22 mouse cellular contexts compared by ENCODE assay signal in genomic region chr16:37698767-37699166, GRCm38 (mm10). TPM values are rescaled to one million over a fixed set of nuclear protein-coding genes. Genes with fewer than 3 reads are reported as not detected.
DNase-seq lines count a peak whose midpoint lies in the region; ATAC-seq and TF ChIP-seq lines count a peak whose summit lies in the region.
"Had no signal": no experiment of that assay in that cellular context is flagged by ENCODE, and none has a peak within 500 bp of the region (broad histone marks: within the 10 kb centered on the region; RNA-seq: fewer than 3 reads in every experiment).

No protein-coding gene starts in this region.

- H3K4me1 ChIP-seq in liver, adult 2 months (ENCODE audit: control insufficient read depth, insufficient read depth, low read length) = no peaks in the 10 kb centered on the region
- H3K4me1 ChIP-seq in CH12.LX (ENCODE audit: control insufficient read depth in 1 of 2, insufficient read depth in 2 of 2) = peaks cover 2 to 6% of the 10 kb centered on the region in 2 experiments; a peak in 3 of 4 replicates
- H3K4me1 ChIP-seq in MEL (ENCODE audit: control insufficient read depth in 1 of 2, insufficient read depth in 2 of 2, low read length in 2 of 2) = no peaks in the 10 kb centered on the region
- H3K4me1 ChIP-seq in midbrain, embryonic 11.5 days (ENCODE audit: control insufficient read depth, insufficient read depth, low read length) = no peaks in the 10 kb centered on the region
- H3K4me1 ChIP-seq: embryonic facial prominence, embryonic 10.5 days had no signal

- no peak overlapping the region for H3K27ac ChIP-seq in liver, adult 2 months (replicated peaks; ENCODE audit: insufficient read depth, low read depth, low read length)
- H3K27ac ChIP-seq in CH12.LX (ENCODE audit: insufficient read depth, low read depth) (no peak overlapping the region), MEL (ENCODE audit: control insufficient read depth, low read depth, low read length) (no peak overlapping the region)
- H3K27ac ChIP-seq in midbrain, embryonic 11.5 days (ENCODE audit: low read depth, low read length) = no peak overlapping the region
- H3K27ac ChIP-seq: embryonic facial prominence, embryonic 10.5 days; hindbrain, embryonic 14.5 days had no signal

- TF ChIP-seq RAD21 in CH12.LX (IDR thresholded peaks at IDR 0.05; ENCODE audit: low read depth, low read length) (no peak; the same call in 1 of the 2 replicates), MEL (IDR thresholded peaks at IDR 0.05; ENCODE audit: low read depth, low read length) (peak; percentile 47)

- H3K36me3 ChIP-seq in liver, adult 2 months (ENCODE audit: control insufficient read depth, insufficient read depth, low read length) = no peaks in the 10 kb centered on the region
- H3K36me3 ChIP-seq in CH12.LX (replicated peaks in 1 of 2; ENCODE audit: control insufficient read depth in 1 of 2, insufficient read depth in 1 of 2, low read length in 1 of 2) (no peaks in the 10 kb centered on the region), MEL (ENCODE audit: control insufficient read depth in 1 of 2, insufficient read depth in 2 of 2, low read length in 2 of 2) (no peaks in the 10 kb centered on the region)
- no peaks in the 10 kb centered on the region for H3K36me3 ChIP-seq in midbrain, embryonic 11.5 days (ENCODE audit: control insufficient read depth, insufficient read depth, low read length)
- H3K36me3 ChIP-seq: embryonic facial prominence, embryonic 10.5 days had no signal

- H3K27me3 ChIP-seq in liver, adult 2 months (ENCODE audit: control insufficient read depth, insufficient read depth, low read length) = no peaks in the 10 kb centered on the region
- H3K27me3 ChIP-seq in CH12.LX (replicated peaks) (no peaks in the 10 kb centered on the region), MEL (ENCODE audit: control insufficient read depth in 1 of 2, insufficient read depth in 2 of 2, low read length in 2 of 2) (peaks cover 0 to 3% of the 10 kb centered on the region in 2 experiments; a peak in 1 of 4 replicates)
- H3K27me3 ChIP-seq in midbrain, embryonic 11.5 days (ENCODE audit: control insufficient read depth, insufficient read depth, low read length) = no peaks in the 10 kb centered on the region

- H3K4me2 ChIP-seq in CH12.LX (ENCODE audit: insufficient read depth, low read depth, poor library complexity, severe bottlenecking) = no peak overlapping the region
- H3K4me2 ChIP-seq in midbrain, embryonic 11.5 days = no peak overlapping the region
- H3K4me2 ChIP-seq: hindbrain, embryonic 14.5 days had no signal

- DNase-seq in heart, adult 11 months = peak; percentile 82
- no peak for DNase-seq in heart, postnatal 25 days (ENCODE audit: low spot score)
- DNase-seq in liver, adult 2 months (ENCODE audit: extremely low read depth, low read depth, low spot score) = no peak
- DNase-seq in liver (no peak), CH12.LX (ENCODE audit: extremely low read depth) (no peak), MEL (ENCODE audit: low read depth, low spot score) (peak; percentile 35)
- DNase-seq in midbrain, embryonic 11.5 days (ENCODE audit: low spot score, missing footprints) = no peak
- DNase-seq in left cerebral cortex, postnatal 25 days (ENCODE audit: low spot score in 2 of 2) = no peak
- DNase-seq: adrenal gland, postnatal 14 days; B cell, adult 2 months; cerebellum, adult 18-20 months; cerebellum, postnatal 36 days; heart, adult 18-20 months; kidney, adult 11 months; kidney, postnatal 14 days; layer of hippocampus, adult 9-11 months; left cerebral cortex, postnatal 4 days; right cerebral cortex, adult 18-20 months had no signal

- TF ChIP-seq CTCF in liver, adult 2 months (IDR thresholded peaks at IDR 0.05; ENCODE audit: low read depth, low read length) = peak; percentile 34; the same call in 1 of the 2 replicates
- TF ChIP-seq CTCF in CH12.LX (conservative IDR thresholded peaks at IDR 0.05 in 1 of 2, IDR thresholded peaks at IDR 0.05 in 1 of 2; ENCODE audit: low read depth in 2 of 2, low read length in 2 of 2) = peak; percentile 10 to 35; a peak in 2 of 4 replicates
- peak in 2 of 3 experiments; percentile 46 to 55; a peak in 4 of 6 replicates for TF ChIP-seq CTCF in MEL (IDR thresholded peaks at IDR 0.05 in 2 of 3, conservative IDR thresholded peaks at IDR 0.05 in 1 of 3; ENCODE audit: control insufficient read depth in 1 of 3, insufficient read depth in 1 of 3, low read depth in 2 of 3, low read length in 3 of 3, poor library complexity in 1 of 3, severe bottlenecking in 1 of 3)

- H3K9me3 ChIP-seq in CH12.LX (replicated peaks; ENCODE audit: low read length) (peaks cover 5% of the 10 kb centered on the region), MEL (replicated peaks; ENCODE audit: insufficient read depth, low read length) (no peaks in the 10 kb centered on the region)
- H3K9me3 ChIP-seq in midbrain, embryonic 11.5 days (ENCODE audit: control insufficient read depth, low read length) = no peaks in the 10 kb centered on the region; the same call in 1 of the 2 replicates

- 95% methylated on average over 6 of the region's 6 CpGs for WGBS in liver, adult 2 months
- WGBS in midbrain, embryonic 11.5 days = 96% methylated on average over 6 of the region's 6 CpGs

- no peak overlapping the region for H3K4me3 ChIP-seq in liver, adult 2 months (ENCODE audit: insufficient read depth, low read depth, low read length)
- H3K4me3 ChIP-seq in CH12.LX (replicated peaks in 1 of 3; ENCODE audit: low read depth in 2 of 3, low read length in 2 of 3, poor library complexity in 1 of 3) = no peak overlapping the region
- H3K4me3 ChIP-seq in MEL (ENCODE audit: control insufficient read depth in 1 of 2, insufficient read depth in 1 of 2, low read depth in 2 of 2, low read length in 2 of 2) = no peak overlapping the region
- no peak overlapping the region for H3K4me3 ChIP-seq in midbrain, embryonic 11.5 days (ENCODE audit: low read depth, low read length)
- H3K4me3 ChIP-seq: embryonic facial prominence, embryonic 10.5 days had no signal

- H3K9ac ChIP-seq in liver, adult 2 months (ENCODE audit: low read depth, low read length) = no peak overlapping the region
- H3K9ac ChIP-seq in CH12.LX (ENCODE audit: insufficient read depth, low read depth) (no peak overlapping the region), MEL (ENCODE audit: control insufficient read depth, low read depth, low read length, poor library complexity, severe bottlenecking) (no peak overlapping the region)
- no peak overlapping the region for H3K9ac ChIP-seq in midbrain, embryonic 11.5 days (ENCODE audit: low read length)
- H3K9ac ChIP-seq: hindbrain, embryonic 14.5 days had no signal

- no peak for TF ChIP-seq POLR2A in liver, adult 2 months (IDR thresholded peaks at IDR 0.05; ENCODE audit: extremely low read depth, insufficient read depth, low read length)
- TF ChIP-seq POLR2A in CH12.LX (IDR thresholded peaks at IDR 0.05; ENCODE audit: low read depth, low read length) = no peak
- no peak for TF ChIP-seq POLR2A in MEL (IDR thresholded peaks at IDR 0.05; ENCODE audit: control insufficient read depth in 1 of 2, insufficient read depth in 1 of 2, low read depth in 1 of 2, low read length in 2 of 2, poor library complexity in 1 of 2)

- no peak for ATAC-seq in midbrain, embryonic 11.5 days (ENCODE audit: low FRiP score)
- ATAC-seq: forebrain, embryonic 16.5 days; midbrain, embryonic 16.5 days had no signal

- in situ Hi-C loops in CH12.LX (cut with MboI; ENCODE audit: low pct_ligation_motif_present, low pct_unique_long_range_greater_than_20kb, low sequenced_read_pairs) = loop anchor here (10.0 to 25.0 kb wide), 3 partner anchors 246 to 586 kb away; no protein-coding TSS in a partner anchor

- dilution Hi-C loops in CH12.LX (cut with MboI; ENCODE audit: extremely low pct_ligation_motif_present, extremely low pct_unique_long_range_greater_than_20kb, low sequenced_read_pairs) = no loop called here

- intact Hi-C loops in heart, postnatal 25 days (cut with DNase I) = no loop called here
- intact Hi-C loops in left cerebral cortex, postnatal 25 days (cut with DNase I) = no loop called here

- TF ChIP-seq EP300 in CH12.LX (IDR thresholded peaks at IDR 0.05; ENCODE audit: low read length) (no peak), MEL (IDR thresholded peaks at IDR 0.05; ENCODE audit: low read depth in 1 of 2, low read length in 2 of 2) (no peak)

- no peaks in the 10 kb centered on the region for H3K79me2 ChIP-seq in liver, adult 2 months (ENCODE audit: control insufficient read depth, insufficient read depth, low read length)
- H3K79me2 ChIP-seq in CH12.LX (replicated peaks; ENCODE audit: control insufficient read depth, extremely low read depth, insufficient read depth, poor library complexity, severe bottlenecking) (no peaks in the 10 kb centered on the region), MEL (ENCODE audit: control insufficient read depth, insufficient read depth, low read length, poor library complexity) (no peaks in the 10 kb centered on the region)

TF ChIP-seq in CH12.LX, 34 proteins besides CTCF, POLR2A, EP300 and RAD21:
- TF ChIP-seq NELFE (IDR thresholded peaks at IDR 0.05; ENCODE audit: low read depth, low read length) = no peak
- TF ChIP-seq JUN (IDR thresholded peaks at IDR 0.05; ENCODE audit: insufficient read depth, low read depth, low read length) = no peak
- no peak for TF ChIP-seq TBP (conservative IDR thresholded peaks at IDR 0.05; ENCODE audit: low read depth, low read length)
- no peak for TF ChIP-seq ELF1 (IDR thresholded peaks at IDR 0.05; ENCODE audit: low read depth, low read length)
- TF ChIP-seq NRF1 (IDR thresholded peaks at IDR 0.05; ENCODE audit: low read depth, low read length) = no peak
- TF ChIP-seq SIN3A (IDR thresholded peaks at IDR 0.05; ENCODE audit: low read length) = no peak

TF ChIP-seq in MEL, 35 proteins besides CTCF, POLR2A, EP300 and RAD21:
- TF ChIP-seq SMC3 (IDR thresholded peaks at IDR 0.05; ENCODE audit: low read depth, low read length) (peak; percentile 31), MAX (IDR thresholded peaks at IDR 0.05; ENCODE audit: low read length) (no peak), HCFC1 (IDR thresholded peaks at IDR 0.05; ENCODE audit: low read depth, low read length) (no peak), TAL1 (IDR thresholded peaks at IDR 0.05; ENCODE audit: low read length) (no peak)

RNA-seq across cellular contexts. Expression of gene Ndufb4, which starts 44.5 kb away (rescaled TPM):
- 100 to 1,000 TPM; 168 to 170 TPM for total RNA-seq in heart, postnatal 25 days (2021)
- 79.9 and 93.8 TPM in 2 replicates for total RNA-seq in liver, adult 2 months (2014; rRNA removed)
- polyA plus RNA-seq in liver, adult 2 months (2012; rRNA removed) = 50.6 and 54.4 TPM in 2 replicates
- 70.7 and 72.3 TPM in 2 replicates for total RNA-seq in CH12.LX (2012; rRNA removed)
- 97.4 and 102 TPM in 2 replicates for total RNA-seq in CH12.LX (2014; rRNA removed)
- 51.8 and 54.2 TPM in 2 replicates for polyA plus RNA-seq in CH12.LX (2012; ENCODE audit: insufficient read length, low read depth)
- 41.1 and 48.0 TPM in 2 replicates for total RNA-seq in MEL (2012; rRNA removed)
- polyA plus RNA-seq in MEL (2012; ENCODE audit: insufficient read depth in 1 of 2, insufficient read length in 2 of 2, low read depth in 1 of 2, low replicate concordance in 2 of 2, missing spikeins in 1 of 2) = 10 to 100 TPM in 1 of 2 experiments, not detected in 1; 28.9 TPM
- polyA plus RNA-seq in midbrain, embryonic 11.5 days (2014; fragmentation: Nextera tagmentation; extraction: Ambion mirVana) = 65.1 and 66.0 TPM in 2 replicates
- total RNA-seq in left cerebral cortex, postnatal 25 days (2021) = 10 to 100 TPM; 67.8 to 69.2 TPM

Comparison
In these comparisons a context has a peak if more than half of its experiments do, and no peak if none do; other contexts are left out.
1. DNase-seq: peak in heart, adult 11 months (single experiment) and MEL (single experiment); none in heart, postnatal 25 days (single experiment), liver, adult 2 months (single experiment), liver (single experiment), CH12.LX (single experiment), midbrain, embryonic 11.5 days (single experiment) and left cerebral cortex, postnatal 25 days (0 of 2).
2. Peak in every context shown above with its lines, with median percentiles within 50 percentile points of each other: CTCF ChIP-seq.